Mouse (Mus musculus): ENCODE data around the gene Rpl37a. TPM values are rescaled to one million over a fixed set of nuclear protein-coding genes. Genes with fewer than 3 reads are reported as not detected.

Rpl37a gene
- polyA plus RNA-seq, 1 experiment from 2014 or later, result 2,237 TPM

- DNase-seq (ENCODE audit: low spot score), result peak; percentile 24
- H3K4me3 ChIP-seq (ENCODE audit: low read depth, low read length), result no peak overlapping the region
- WGBS, result 71% methylated on average over 5 of the region's 5 CpGs
- H3K9me3 ChIP-seq (ENCODE audit: low read length), result no peaks in the 10 kb centered on the region
- H3K9ac ChIP-seq (replicated peaks; ENCODE audit: low read depth), result no peak overlapping the region
- no peaks in the 10 kb centered on the region for H3K4me1 ChIP-seq (ENCODE audit: insufficient read depth, low read depth, low read length)
- no peak overlapping the region for H3K4me2 ChIP-seq (replicated peaks; ENCODE audit: low read depth, low read length)
- TF ChIP-seq EP300 (IDR thresholded peaks at IDR 0.05), result no peak
- H3K27me3 ChIP-seq (replicated peaks; ENCODE audit: insufficient read depth, low read length), result no peaks in the 10 kb centered on the region
- peak; percentile 74; the same call in 1 of the 2 replicates for ATAC-seq
- H3K27ac ChIP-seq (ENCODE audit: low read length), result no peak overlapping the region
- H3K36me3 ChIP-seq (ENCODE audit: insufficient read depth, low read length), result no peaks in the 10 kb centered on the region
Measured at GRCm38 (mm10) chr1:72741406-72741805, 30.3 kb downstream of the Rpl37a start.

- Histone ChIP-seq H3K27ac (ENCODE audit: low read length) (no peak overlapping the region), H3K27me3 (replicated peaks; ENCODE audit: insufficient read depth, low read length) (no peaks in the 10 kb centered on the region), H3K4me1 (ENCODE audit: insufficient read depth, low read depth, low read length) (no peaks in the 10 kb centered on the region), H3K9me3 (ENCODE audit: low read length) (no peaks in the 10 kb centered on the region), H3K4me3 (ENCODE audit: low read depth, low read length) (no peak overlapping the region), H3K9ac (replicated peaks; ENCODE audit: low read depth) (no peak overlapping the region), H3K36me3 (ENCODE audit: insufficient read depth, low read length) (no peaks in the 10 kb centered on the region), H3K4me2 (replicated peaks; ENCODE audit: low read depth, low read length) (no peak overlapping the region)
- WGBS, result 60% methylated on average over 8 of the region's 8 CpGs
- TF ChIP-seq EP300 (IDR thresholded peaks at IDR 0.05) (no peak), CTCF (IDR thresholded peaks at IDR 0.05) (no peak)
- no peak for DNase-seq (ENCODE audit: low spot score)
- no peak for ATAC-seq
Measured at GRCm38 (mm10) chr1:72744816-72745506, 33.9 kb downstream of the Rpl37a start.

GRCm38 (mm10) chr1:72746382-72746781 lies 35.3 kb downstream of the Rpl37a start:
- Histone ChIP-seq H3K9me3 (ENCODE audit: low read length) (no peaks in the 10 kb centered on the region), H3K27ac (ENCODE audit: low read length) (no peak overlapping the region), H3K4me3 (ENCODE audit: low read depth, low read length) (no peak overlapping the region), H3K4me1 (ENCODE audit: insufficient read depth, low read depth, low read length) (no peaks in the 10 kb centered on the region), H3K9ac (replicated peaks; ENCODE audit: low read depth) (no peak overlapping the region), H3K4me2 (replicated peaks; ENCODE audit: low read depth, low read length) (no peak overlapping the region), H3K27me3 (replicated peaks; ENCODE audit: insufficient read depth, low read length) (no peaks in the 10 kb centered on the region), H3K36me3 (ENCODE audit: insufficient read depth, low read length) (no peaks in the 10 kb centered on the region)
- ATAC-seq (no peak), DNase-seq (ENCODE audit: low spot score) (no peak)
- TF ChIP-seq EP300 (IDR thresholded peaks at IDR 0.05) (no peak), CTCF (IDR thresholded peaks at IDR 0.05) (no peak)
- 78% methylated on average over 7 of the region's 7 CpGs for WGBS

GRCm38 (mm10) chr1:72751371-72751781 lies 40.3 kb downstream of the Rpl37a start:
- Histone ChIP-seq H3K4me1 (ENCODE audit: insufficient read depth, low read depth, low read length) (0 out of 2 replicates have a peak, but pooled peaks cover 3% of the 10 kb centered on the region), H3K9ac (replicated peaks; ENCODE audit: low read depth) (no peak overlapping the region), H3K9me3 (ENCODE audit: low read length) (no peaks in the 10 kb centered on the region), H3K27me3 (replicated peaks; ENCODE audit: insufficient read depth, low read length) (no peaks in the 10 kb centered on the region), H3K4me2 (replicated peaks; ENCODE audit: low read depth, low read length) (no peak overlapping the region), H3K4me3 (ENCODE audit: low read depth, low read length) (no peak overlapping the region), H3K27ac (ENCODE audit: low read length) (no peak overlapping the region), H3K36me3 (ENCODE audit: insufficient read depth, low read length) (no peaks in the 10 kb centered on the region)
- WGBS, result 52% methylated on average over 7 of the region's 7 CpGs
- DNase-seq (ENCODE audit: low spot score), result peak; percentile 13
- TF ChIP-seq EP300 (IDR thresholded peaks at IDR 0.05) (no peak), CTCF (IDR thresholded peaks at IDR 0.05) (no peak)
- ATAC-seq, result no peak

GRCm38 (mm10) chr1:72753211-72753610 lies 42.1 kb downstream of the Rpl37a start:
- Histone ChIP-seq H3K9ac (replicated peaks; ENCODE audit: low read depth) (no peak overlapping the region), H3K4me3 (ENCODE audit: low read depth, low read length) (no peak overlapping the region), H3K36me3 (ENCODE audit: insufficient read depth, low read length) (no peaks in the 10 kb centered on the region), H3K27ac (ENCODE audit: low read length) (no peak overlapping the region), H3K27me3 (replicated peaks; ENCODE audit: insufficient read depth, low read length) (no peaks in the 10 kb centered on the region), H3K4me1 (ENCODE audit: insufficient read depth, low read depth, low read length) (0 out of 2 replicates have a peak, but pooled peaks cover 3% of the 10 kb centered on the region), H3K4me2 (replicated peaks; ENCODE audit: low read depth, low read length) (no peak overlapping the region), H3K9me3 (ENCODE audit: low read length) (no peaks in the 10 kb centered on the region)
- no peak for TF ChIP-seq CTCF (IDR thresholded peaks at IDR 0.05)
- no peak for TF ChIP-seq EP300 (IDR thresholded peaks at IDR 0.05)
- peak; percentile 65 for DNase-seq (ENCODE audit: low spot score)
- peak; percentile 80 for ATAC-seq
- WGBS, result 65% methylated on average over 6 of the region's 6 CpGs

- TF ChIP-seq EP300 (IDR thresholded peaks at IDR 0.05), result no peak
- TF ChIP-seq CTCF (IDR thresholded peaks at IDR 0.05), result no peak
- Histone ChIP-seq H3K36me3 (ENCODE audit: insufficient read depth, low read length) (no peaks in the 10 kb centered on the region), H3K4me1 (ENCODE audit: insufficient read depth, low read depth, low read length) (0 out of 2 replicates have a peak, but pooled peaks cover 3% of the 10 kb centered on the region), H3K27ac (ENCODE audit: low read length) (no peak overlapping the region), H3K9me3 (ENCODE audit: low read length) (no peaks in the 10 kb centered on the region), H3K9ac (replicated peaks; ENCODE audit: low read depth) (no peak overlapping the region), H3K27me3 (replicated peaks; ENCODE audit: insufficient read depth, low read length) (no peaks in the 10 kb centered on the region), H3K4me3 (ENCODE audit: low read depth, low read length) (no peak overlapping the region), H3K4me2 (replicated peaks; ENCODE audit: low read depth, low read length) (no peak overlapping the region)
- 81% methylated on average over 8 of the region's 8 CpGs for WGBS
- ATAC-seq, result no peak
- DNase-seq (ENCODE audit: low spot score), result no peak
Measured at GRCm38 (mm10) chr1:72755227-72755626, 44.1 kb downstream of the Rpl37a start.

Measured in lung, postnatal 0 days (tissue).